Mouse (Mus musculus) duodenum, adult 2 months (tissue): Measurements from ENCODE around the gene Tcl1b3. TPM values are rescaled to one million over a fixed set of nuclear protein-coding genes. Genes with fewer than 3 reads are reported as not detected.

Experiments used
- polyA plus RNA-seq: library from polyadenylated mRNA; depleted of rRNA; stranded (reverse); fragments of >200 nt; gene quantifications from 2 replicates; pipeline ENCODE4 v1.2.3, GENCODE M21; 2012; ENCODE audit warnings: low replicate concordance; rRNA removed

Gene Tcl1b3
- polyA plus RNA-seq = not detected in 2 replicates

GRCm38 (mm10) chr12:105190743-105191142 is at the start of gene Tcl1b3:
TSS of gene Tcl1b3 (plus strand) at chr12:105191043.

GRCm38 (mm10) chr12:105145714-105146113 is 45.1 kb upstream of the Tcl1b3 start, which contains the start of gene Tcl1b2:
TSS of gene Tcl1b2 (plus strand) at chr12:105146014.

GRCm38 (mm10) chr12:105159390-105159789 is 31.5 kb upstream of the Tcl1b3 start, which contains the start of gene Tcl1b1:
TSS of gene Tcl1b1 (plus strand) at chr12:105159690.

GRCm38 (mm10) chr12:105176044-105176443 is 14.8 kb upstream of the Tcl1b3 start, which contains the start of gene Tcl1b5:
TSS of gene Tcl1b5 (plus strand) at chr12:105176344.

GRCm38 (mm10) chr12:105201657-105202056 is 10.8 kb downstream of the Tcl1b3 start, which contains the start of gene Tcl1b4:
TSS of gene Tcl1b4 (plus strand) at chr12:105201957.

GRCm38 (mm10) chr12:105222601-105223319 is 31.9 kb downstream of the Tcl1b3 start, which contains the start of gene Tcl1:
TSS of gene Tcl1 (minus strand) at chr12:105222793.

Other genes starting within 250 kb of the Tcl1b3 start
- 0.61 and 0.88 TPM in 2 replicates for gene Syne3, start 181.2 kb upstream of the Tcl1b3 start, polyA plus RNA-seq
- 68.9 and 98.2 TPM in 2 replicates for gene Glrx5, start 158.4 kb upstream of the Tcl1b3 start, polyA plus RNA-seq
- gene Tcl1b2, start 45.0 kb upstream of the Tcl1b3 start, polyA plus RNA-seq = not detected in 2 replicates
- gene Tcl1b1, start 31.4 kb upstream of the Tcl1b3 start, polyA plus RNA-seq = not detected in 2 replicates
- not detected in 2 replicates for gene Tcl1b5, start 14.7 kb upstream of the Tcl1b3 start, polyA plus RNA-seq
- not detected in 2 replicates for gene Tcl1b4, start 10.9 kb downstream of the Tcl1b3 start, polyA plus RNA-seq
- gene Tcl1, start 31.8 kb downstream of the Tcl1b3 start, polyA plus RNA-seq = not detected in 2 replicates
- gene Tunar, start 142.8 kb downstream of the Tcl1b3 start, polyA plus RNA-seq = not detected in 2 replicates